Mouse (Mus musculus) embryonic facial prominence, embryonic 11.5 days (tissue): ENCODE data around the gene Cage1. TPM values are rescaled to one million over a fixed set of nuclear protein-coding genes. Genes with fewer than 3 reads are reported as not detected.

Experiments
- ATAC-seq: fragments of 200-750 bp; cut with Nextera tagmentation; replicated peaks from 2 replicates; pipeline ENCODE4 v1.8.0; 2017; ENCODE audit warnings: low read depth; ENCODE audit not compliant: insufficient number of reproducible peaks, low FRiP score, low TSS enrichment
- DNase-seq: peaks from one replicate; pipeline ENCODE4 v3.0.0-alpha.2; 2015; ENCODE audit warnings: low spot score
- H3K27ac ChIP-seq: fragments of 300-500 bp; sonication (generic); replicated peaks from 2 replicates; pipeline ENCODE4 v1.5.1; 2014; ENCODE audit warnings: mild to moderate bottlenecking, low read depth, low read length, control low read depth
- H3K27me3 ChIP-seq: fragments of 300-500 bp; sonication (generic); 2 replicates; pipeline ENCODE4 v1.6.1; 2014; ENCODE audit warnings: mild to moderate bottlenecking, low read length, moderate library complexity, mixed read lengths; ENCODE audit not compliant: control insufficient read depth, insufficient read depth
- H3K36me3 ChIP-seq: fragments of 300-500 bp; sonication (generic); replicated peaks from 2 replicates; pipeline ENCODE4 v1.6.1; 2014; ENCODE audit warnings: low read depth, mild to moderate bottlenecking, low read length, moderate library complexity, mixed read lengths; ENCODE audit not compliant: control insufficient read depth, insufficient read depth
- H3K4me1 ChIP-seq: fragments of 300-500 bp; sonication (generic); 2 replicates; pipeline ENCODE4 v1.6.1; 2014; ENCODE audit warnings: low read length, mixed read lengths; ENCODE audit not compliant: control insufficient read depth, insufficient read depth
- H3K4me2 ChIP-seq: fragments of 300-500 bp; sonication (generic); 2 replicates; pipeline ENCODE4 v1.6.1; 2014; ENCODE audit warnings: low read depth, mild to moderate bottlenecking, control low read depth, low read length, moderate library complexity
- H3K4me3 ChIP-seq: fragments of 300-500 bp; sonication (generic); 2 replicates; pipeline ENCODE4 v1.5.1; 2014; ENCODE audit warnings: low read depth, low read length, control low read depth
- H3K9ac ChIP-seq: fragments of 300-500 bp; sonication (generic); replicated peaks from 2 replicates; pipeline ENCODE4 v1.6.1; 2014; ENCODE audit warnings: mild to moderate bottlenecking, control low read depth, low read length
- H3K9me3 ChIP-seq: fragments of 300-500 bp; sonication (generic); replicated peaks from 2 replicates; pipeline ENCODE4 v1.6.1; 2016; ENCODE audit warnings: mild to moderate bottlenecking, low read length, inconsistent platforms, mixed read lengths; ENCODE audit not compliant: control insufficient read depth
- WGBS: fragments of 180-500 bp; shearing (Covaris S2); extraction: QIAGEN DNeasy Blood & Tissue Kit; methylation state at CpG from one replicate; pipeline ENCODE4 v1.1.7; 2014; 5-methylcytosine and 5-hydroxymethylcytosine counted together
- polyA plus RNA-seq: library from polyadenylated mRNA; unstranded; fragments of >200 nt; fragmentation: Nextera tagmentation; extraction: Ambion mirVana; gene quantifications from 2 replicates; pipeline ENCODE4 v1.2.1, GENCODE M21; 2014

The Cage1 gene
- polyA plus RNA-seq, 1 experiment from 2014 or later, result 0.48 TPM

GRCm38 (mm10) chr13:37969337-37969736 is 67.5 kb downstream of the Cage1 start:
- 12% methylated on average over 14 of the region's 14 CpGs for WGBS
- H3K4me1 ChIP-seq, result peaks cover under 1% of the 10 kb centered on the region; the same call in 1 of the 2 replicates
- H3K4me3 ChIP-seq, result no peak overlapping the region
- no peak overlapping the region for H3K4me2 ChIP-seq
- no peak for ATAC-seq
- H3K27me3 ChIP-seq, result no peaks in the 10 kb centered on the region
- peak; percentile 86 for DNase-seq
- H3K9ac ChIP-seq, result no peak overlapping the region
- no peaks in the 10 kb centered on the region for H3K36me3 ChIP-seq
- no peaks in the 10 kb centered on the region for H3K9me3 ChIP-seq
- no peak overlapping the region for H3K27ac ChIP-seq

- no peaks in the 10 kb centered on the region for H3K27me3 ChIP-seq
- H3K9me3 ChIP-seq, result no peaks in the 10 kb centered on the region
- no peak overlapping the region; the same call in 1 of the 2 replicates for H3K9ac ChIP-seq
- ATAC-seq (no peak), DNase-seq (peak; percentile 27)
- H3K4me3 ChIP-seq, result no peak overlapping the region
- H3K4me2 ChIP-seq, result no peak overlapping the region; the same call in 1 of the 2 replicates
- no peak overlapping the region for H3K27ac ChIP-seq
- no peaks in the 10 kb centered on the region for H3K36me3 ChIP-seq
- H3K4me1 ChIP-seq, result peaks cover 5% of the 10 kb centered on the region; the same call in 1 of the 2 replicates
- WGBS, result 41% methylated on average over 10 of the region's 10 CpGs
Measured at GRCm38 (mm10) chr13:37967565-37967964, 69.3 kb downstream of the Cage1 start.

- Histone ChIP-seq H3K9ac (no peak overlapping the region), H3K9me3 (no peaks in the 10 kb centered on the region), H3K36me3 (no peaks in the 10 kb centered on the region), H3K27ac (no peak overlapping the region), H3K4me2 (no peak overlapping the region; the same call in 1 of the 2 replicates), H3K27me3 (no peaks in the 10 kb centered on the region), H3K4me1 (peaks cover 5% of the 10 kb centered on the region; the same call in 1 of the 2 replicates), H3K4me3 (no peak overlapping the region)
- WGBS, result 21% methylated on average over 12 of the region's 12 CpGs
- peak; percentile 78 for DNase-seq
- ATAC-seq, result 0 out of 2 replicates have a peak, but pooled peaks have one; percentile 17
Measured at GRCm38 (mm10) chr13:37967052-37967437, 69.8 kb downstream of the Cage1 start.

- WGBS, result 75% methylated on average over 15 of the region's 15 CpGs
- no peaks in the 10 kb centered on the region for H3K36me3 ChIP-seq
- no peak overlapping the region for H3K27ac ChIP-seq
- no peaks in the 10 kb centered on the region for H3K9me3 ChIP-seq
- no peak overlapping the region for H3K4me3 ChIP-seq
- no peak overlapping the region for H3K9ac ChIP-seq
- ATAC-seq (no peak), DNase-seq (peak; percentile 27)
- no peak overlapping the region for H3K4me2 ChIP-seq
- H3K27me3 ChIP-seq, result no peaks in the 10 kb centered on the region
- peaks cover 5% of the 10 kb centered on the region; the same call in 1 of the 2 replicates for H3K4me1 ChIP-seq
Measured at GRCm38 (mm10) chr13:37966256-37967051, 70.4 kb downstream of the Cage1 start.

GRCm38 (mm10) chr13:37965126-37965914 is 71.5 kb downstream of the Cage1 start:
- no peaks in the 10 kb centered on the region for H3K27me3 ChIP-seq
- H3K36me3 ChIP-seq, result no peaks in the 10 kb centered on the region
- peaks cover 5% of the 10 kb centered on the region; the same call in 1 of the 2 replicates for H3K4me1 ChIP-seq
- no peak overlapping the region for H3K4me3 ChIP-seq
- H3K9ac ChIP-seq, result no peak overlapping the region
- ATAC-seq (no peak), DNase-seq (no peak)
- H3K4me2 ChIP-seq, result no peak overlapping the region
- H3K9me3 ChIP-seq, result no peaks in the 10 kb centered on the region
- H3K27ac ChIP-seq, result no peak overlapping the region
- WGBS, result 30% methylated on average over 17 of the region's 17 CpGs

- H3K9ac ChIP-seq, result peak overlapping the region; percentile 52; the same call in 1 of the 2 replicates
- no peaks in the 10 kb centered on the region for H3K36me3 ChIP-seq
- 40% methylated on average over 20 of the region's 20 CpGs for WGBS
- no peak for ATAC-seq
- no peaks in the 10 kb centered on the region for H3K27me3 ChIP-seq
- H3K27ac ChIP-seq, result no peak overlapping the region
- no peak for DNase-seq
- H3K9me3 ChIP-seq, result no peaks in the 10 kb centered on the region
- peak overlapping the region; percentile 37 for H3K4me2 ChIP-seq
- no peak overlapping the region for H3K4me3 ChIP-seq
- H3K4me1 ChIP-seq, result peaks cover 5% of the 10 kb centered on the region; the same call in 1 of the 2 replicates
Measured at GRCm38 (mm10) chr13:37964128-37965087, 72.5 kb downstream of the Cage1 start.

- peak overlapping the region; percentile 37 for H3K4me2 ChIP-seq
- H3K36me3 ChIP-seq, result no peaks in the 10 kb centered on the region
- ATAC-seq (no peak), DNase-seq (peak; percentile 95)
- H3K27ac ChIP-seq, result no peak overlapping the region
- peak overlapping the region; percentile 24 for H3K4me3 ChIP-seq
- H3K27me3 ChIP-seq, result no peaks in the 10 kb centered on the region
- H3K9ac ChIP-seq, result peak overlapping the region; percentile 52; the same call in 1 of the 2 replicates
- no peaks in the 10 kb centered on the region for H3K9me3 ChIP-seq
- 1% methylated on average over 12 of the region's 12 CpGs for WGBS
- H3K4me1 ChIP-seq, result peaks cover 5% of the 10 kb centered on the region; the same call in 1 of the 2 replicates
Measured at GRCm38 (mm10) chr13:37963354-37964007, 73.4 kb downstream of the Cage1 start.
